15 mouse cellular contexts compared by ENCODE assay signal in the genomic region with DNA sequence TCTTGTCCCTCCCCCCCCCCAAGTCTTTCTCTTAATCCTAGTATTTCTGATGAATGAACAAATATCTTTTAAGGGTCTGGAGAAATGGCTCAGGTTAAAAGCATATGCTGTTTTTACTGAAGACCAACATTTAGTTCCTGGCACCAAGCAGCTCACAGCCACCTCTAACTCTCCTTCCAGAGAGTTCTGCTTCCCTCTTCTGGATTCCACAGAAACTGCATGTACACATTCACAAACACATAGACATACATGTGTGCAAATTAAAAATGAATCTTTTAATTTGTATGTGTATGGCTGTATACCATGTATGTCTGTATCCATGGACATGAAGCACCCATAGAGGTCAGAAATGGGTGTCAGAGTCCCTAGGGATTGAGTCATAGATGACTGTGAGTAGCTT.
DNase-seq lines count a peak whose midpoint lies in the region; ATAC-seq and TF ChIP-seq lines count a peak whose summit lies in the region.
"Had no signal": no experiment of that assay in that cellular context is flagged by ENCODE, and none has a peak within 500 bp of the region (broad histone marks: within the 10 kb centered on the region; RNA-seq: fewer than 3 reads in every experiment).

No protein-coding gene starts in this region.

- no peaks in the 10 kb centered on the region for H3K36me3 ChIP-seq in kidney, adult 2 months (ENCODE audit: control insufficient read depth, insufficient read depth, low read length)
- H3K36me3 ChIP-seq in lung, postnatal 0 days (ENCODE audit: insufficient read depth, low read length): no peaks in the 10 kb centered on the region
- no peaks in the 10 kb centered on the region for H3K36me3 ChIP-seq in stomach, postnatal 0 days (ENCODE audit: control insufficient read depth, insufficient read depth, low read length)
- H3K36me3 ChIP-seq: forebrain, embryonic 12.5 days; heart, embryonic 15.5 days; stomach, embryonic 15.5 days had no signal

- no peak for TF ChIP-seq EP300 in lung, postnatal 0 days (IDR thresholded peaks at IDR 0.05)
- no peak for TF ChIP-seq EP300 in stomach, postnatal 0 days (optimal IDR thresholded peaks at IDR 0.05)

- no peak overlapping the region for H3K4me3 ChIP-seq in kidney, adult 2 months (ENCODE audit: insufficient read depth, low read depth, low read length)
- no peak overlapping the region for H3K4me3 ChIP-seq in lung, postnatal 0 days (ENCODE audit: low read depth, low read length)
- no peak overlapping the region for H3K4me3 ChIP-seq in stomach, postnatal 0 days (ENCODE audit: low read depth, low read length)
- H3K4me3 ChIP-seq: forebrain, embryonic 12.5 days; heart, embryonic 15.5 days; stomach, embryonic 15.5 days had no signal

- H3K4me1 ChIP-seq in kidney, adult 2 months (ENCODE audit: control insufficient read depth, insufficient read depth, low read length): no peaks in the 10 kb centered on the region
- no peaks in the 10 kb centered on the region for H3K4me1 ChIP-seq in lung, postnatal 0 days (ENCODE audit: insufficient read depth, low read depth, low read length)
- no peaks in the 10 kb centered on the region for H3K4me1 ChIP-seq in stomach, postnatal 0 days (replicated peaks; ENCODE audit: control insufficient read depth, insufficient read depth)
- H3K4me1 ChIP-seq: forebrain, embryonic 12.5 days; heart, embryonic 15.5 days; stomach, embryonic 15.5 days had no signal

- DNase-seq in adrenal gland, postnatal 14 days: peak; percentile 11
- no peak for DNase-seq in adrenal gland, adult 18-20 months (ENCODE audit: low spot score in 2 of 2)
- peak; percentile 9 for DNase-seq in kidney, adult 2 months
- DNase-seq in kidney, adult 18-20 months: no peak
- DNase-seq in lung, postnatal 0 days (ENCODE audit: low spot score): no peak
- no peak for DNase-seq in lung, postnatal 14 days
- no peak for DNase-seq in stomach, postnatal 0 days (ENCODE audit: low spot score)
- no peak for DNase-seq in left cerebral cortex, adult 18-20 months (ENCODE audit: low spot score in 2 of 2)
- DNase-seq: adrenal gland, adult 8-10 months; cerebellum, adult 11 months; right cerebral cortex, postnatal 25 days had no signal

- peak; percentile 40; the same call in 1 of the 2 replicates for TF ChIP-seq CTCF in kidney, adult 2 months (conservative IDR thresholded peaks at IDR 0.05; ENCODE audit: insufficient read depth, insufficient read length, low read depth, low read length)
- TF ChIP-seq CTCF in lung, postnatal 0 days (IDR thresholded peaks at IDR 0.05): peak; percentile 27; the same call in 1 of the 2 replicates
- peak; percentile 66 for TF ChIP-seq CTCF in stomach, postnatal 0 days (IDR thresholded peaks at IDR 0.05; ENCODE audit: low read depth)

- H3K27ac ChIP-seq in kidney, adult 2 months (ENCODE audit: insufficient read depth, low read depth, low read length): no peak overlapping the region
- no peak overlapping the region for H3K27ac ChIP-seq in lung, postnatal 0 days (ENCODE audit: low read length)
- H3K27ac ChIP-seq in stomach, postnatal 0 days (replicated peaks): no peak overlapping the region
- H3K27ac ChIP-seq: forebrain, embryonic 12.5 days; heart, embryonic 15.5 days; macrophage; stomach, embryonic 15.5 days had no signal

- H3K4me2 ChIP-seq in lung, postnatal 0 days (replicated peaks; ENCODE audit: low read depth, low read length): no peak overlapping the region
- no peak overlapping the region for H3K4me2 ChIP-seq in stomach, postnatal 0 days (replicated peaks; ENCODE audit: low read depth)
- H3K4me2 ChIP-seq: forebrain, embryonic 12.5 days; heart, embryonic 15.5 days; stomach, embryonic 15.5 days had no signal

- TF ChIP-seq POLR2A in kidney, adult 2 months (IDR thresholded peaks at IDR 0.05; ENCODE audit: low read depth, low read length): no peak

- no peaks in the 10 kb centered on the region for H3K27me3 ChIP-seq in kidney, adult 2 months (replicated peaks; ENCODE audit: control insufficient read depth, insufficient read depth, low read length)
- no peaks in the 10 kb centered on the region for H3K27me3 ChIP-seq in lung, postnatal 0 days (replicated peaks; ENCODE audit: insufficient read depth, low read length)
- H3K27me3 ChIP-seq in stomach, postnatal 0 days (ENCODE audit: control insufficient read depth, insufficient read depth, low read length): no peaks in the 10 kb centered on the region
- H3K27me3 ChIP-seq: forebrain, embryonic 12.5 days; heart, embryonic 15.5 days; stomach, embryonic 15.5 days had no signal

- ATAC-seq in lung, postnatal 0 days: no peak
- ATAC-seq in stomach, postnatal 0 days (ENCODE audit: low FRiP score, low TSS enrichment): no peak

- H3K9me3 ChIP-seq in lung, postnatal 0 days (ENCODE audit: low read length): no peaks in the 10 kb centered on the region
- H3K9me3 ChIP-seq in stomach, postnatal 0 days (ENCODE audit: control insufficient read depth, low read length): no peaks in the 10 kb centered on the region
- H3K9me3 ChIP-seq: heart, embryonic 15.5 days; stomach, embryonic 15.5 days had no signal

- H3K9ac ChIP-seq in lung, postnatal 0 days (replicated peaks; ENCODE audit: low read depth): no peak overlapping the region
- no peak overlapping the region for H3K9ac ChIP-seq in stomach, postnatal 0 days (ENCODE audit: low read length)
- H3K9ac ChIP-seq: forebrain, embryonic 12.5 days; heart, embryonic 15.5 days; stomach, embryonic 15.5 days had no signal

Comparison
In these comparisons a context has a peak if more than half of its experiments do, and no peak if none do; other contexts are left out.
1. DNase-seq: peak in adrenal gland, postnatal 14 days (single experiment) and kidney, adult 2 months (single experiment); none in adrenal gland, adult 18-20 months (0 of 2), kidney, adult 18-20 months (single experiment), lung, postnatal 0 days (single experiment), lung, postnatal 14 days (single experiment), stomach, postnatal 0 days (single experiment) and left cerebral cortex, adult 18-20 months (0 of 2).
2. Peak in every context shown above with its lines, with median percentiles within 50 percentile points of each other: CTCF ChIP-seq.